Mouse (Mus musculus) olfactory bulb, adult 2 months (tissue): Measurements from ENCODE around the gene Prkcb.

Experiments
- CTCF ChIP-seq: fragments of 200-500 bp; IDR thresholded peaks from 2 replicates; pipeline ENCODE4 v1.5.1; 2012; ENCODE audit warnings: low read depth, mild to moderate bottlenecking, low read length, moderate library complexity; ENCODE audit not compliant: insufficient read depth
- POLR2A ChIP-seq: fragments of 200-500 bp; IDR thresholded peaks from 2 replicates; pipeline ENCODE4 v1.6.1; 2012; ENCODE audit warnings: mild to moderate bottlenecking, low read depth, low read length, moderate library complexity; ENCODE audit not compliant: insufficient read depth

GRCm38 (mm10) chr7:122377967-122378366 lies 89.4 kb downstream of the Prkcb start:
- no peak for TF ChIP-seq POLR2A
- no peak for TF ChIP-seq CTCF
